Mouse (Mus musculus) thymus, adult 2 months (tissue): ENCODE measurements at regions not wholly inside any gene's neighbourhood (a gene's known extent, or its start where the extent isn't known, plus 50 kb on each side); places are given as distances from the start of the nearest gene placed in this dataset.

Experiments used
- CTCF ChIP-seq: fragments of 200-500 bp; IDR thresholded peaks from 2 replicates; pipeline ENCODE4 v1.5.1; 2012; ENCODE audit warnings: mild to moderate bottlenecking, control low read depth, low read length, moderate library complexity, borderline replicate concordance; ENCODE audit not compliant: control insufficient read depth, poor library complexity, insufficient read depth; ENCODE audit errors: extremely low read depth
- POLR2A ChIP-seq: fragments of 200-500 bp; IDR thresholded peaks from 2 replicates; pipeline ENCODE4 v1.6.1; 2012; ENCODE audit warnings: mild to moderate bottlenecking, low read length, control low read depth, moderate library complexity; ENCODE audit not compliant: control insufficient read depth, poor library complexity, insufficient read depth; ENCODE audit errors: extremely low read depth

DNA sequence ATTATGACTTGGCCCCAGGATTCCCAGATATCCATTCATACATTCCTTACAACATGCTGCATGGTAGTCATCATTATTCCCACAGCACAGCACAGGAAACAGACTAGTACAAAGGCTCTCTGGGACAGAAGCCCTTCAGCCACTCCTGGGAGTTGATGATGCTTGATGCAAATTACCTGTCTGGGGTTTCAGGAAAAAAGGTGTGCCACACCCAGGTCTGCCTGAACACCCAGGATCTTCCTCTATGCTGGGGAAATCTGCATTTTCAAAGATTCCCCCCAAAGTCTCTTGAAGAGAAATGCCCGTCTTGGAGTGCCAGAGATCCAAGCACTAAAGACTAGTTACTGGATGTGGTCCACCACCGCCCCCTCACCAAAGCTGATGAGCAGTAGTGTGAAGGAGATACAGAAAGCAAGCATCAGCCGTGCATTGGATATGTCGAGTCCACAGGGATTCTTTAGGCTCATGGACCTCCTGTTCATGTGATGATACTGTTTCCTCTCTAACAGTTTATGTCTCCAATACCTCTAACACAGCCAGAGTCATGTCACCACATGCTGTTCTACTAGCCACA is 117.2 kb downstream of the Zfp36l1 start:
- TF ChIP-seq POLR2A: no peak
- TF ChIP-seq CTCF: no peak
